Mouse (Mus musculus) kidney, adult 8-10 months (tissue): Measurements from ENCODE around the gene Rbm42.

Experiments
- DNase-seq, 2 experiments: peaks; one replicate each; pipeline ENCODE4 v3.0.0; 2022

The Rbm42 gene

DNA sequence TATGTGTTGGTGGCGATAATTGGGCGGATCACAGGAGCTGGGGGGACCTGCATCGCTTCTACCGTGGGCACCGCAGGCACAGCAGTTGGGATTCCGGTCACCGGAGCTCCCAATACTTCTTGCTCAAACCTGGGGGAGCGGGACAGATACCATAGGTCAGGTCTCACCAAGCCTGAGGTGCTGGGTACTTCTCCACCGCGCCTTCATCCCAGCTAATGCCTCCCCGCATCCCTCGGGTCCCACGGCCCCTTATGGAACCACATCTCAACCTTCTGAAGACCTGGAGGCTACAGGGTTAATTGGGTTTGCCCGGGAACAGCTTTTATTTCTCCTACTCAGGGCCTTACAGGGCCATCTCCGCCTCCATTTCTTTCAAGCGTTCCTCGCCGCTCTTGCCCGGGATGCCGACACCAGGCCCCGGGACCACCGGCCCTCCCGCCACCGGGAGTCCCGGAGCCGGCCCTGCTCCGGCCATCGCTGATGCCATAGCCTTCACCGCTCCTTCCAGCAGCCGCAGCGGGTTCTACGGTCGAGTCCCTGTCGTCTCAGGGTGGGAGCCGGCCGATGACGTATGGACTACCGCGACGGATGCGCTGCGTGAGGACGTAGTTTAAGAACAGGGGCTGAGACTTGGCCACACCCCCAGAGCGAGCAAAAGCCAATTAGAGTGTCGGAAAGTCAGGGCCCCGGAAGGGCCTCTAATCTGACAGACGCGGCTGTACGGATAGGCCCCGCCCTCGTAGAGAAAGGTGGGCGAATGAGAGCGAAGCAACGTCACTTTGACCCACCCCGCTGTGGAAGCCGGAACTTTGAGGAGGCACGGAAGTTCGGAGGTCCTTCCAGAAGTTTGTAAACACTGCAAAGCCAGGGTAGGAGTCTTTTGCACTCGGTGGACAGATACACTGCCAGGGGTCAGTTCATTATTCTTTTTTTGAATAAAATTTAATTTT, at the start of gene Rbm42:
Gene Rbm42 (minus strand): TSS at position 727 of the 950 bp plus-strand sequence.
- DNase-seq: peak; percentile 99

- DNase-seq: no peak
Observed at GRCm38 (mm10) chr7:30698589-30698988, 48.5 kb upstream of the Rbm42 start, which contains the start of gene 2200002J24Rik. Gene 2200002J24Rik, plus strand, starts transcription at chr7:30698926.

DNA sequence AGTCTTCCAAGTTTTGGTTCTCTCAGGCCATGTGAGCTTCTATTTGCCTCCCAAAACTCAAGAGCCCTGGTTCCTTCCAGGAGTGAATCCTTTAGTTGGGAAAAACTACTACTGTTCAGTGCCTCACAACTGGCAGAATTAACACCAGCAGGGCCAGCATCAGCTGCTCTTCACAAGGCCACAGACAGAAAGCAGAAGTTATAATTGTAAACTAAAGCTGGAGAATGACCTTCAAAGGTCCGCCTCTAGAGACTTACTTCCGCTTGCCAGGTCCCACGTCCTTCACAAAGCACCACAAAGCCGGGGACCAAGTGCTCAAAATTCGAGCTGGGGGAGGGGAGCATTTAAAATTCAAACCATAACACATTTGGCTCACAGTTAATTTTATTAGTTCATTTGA, 48.0 kb upstream of the Rbm42 start:
- DNase-seq: no peak

- no peak for DNase-seq
Observed at GRCm38 (mm10) chr7:30688325-30688724, 38.2 kb upstream of the Rbm42 start.

GRCm38 (mm10) chr7:30683425-30683824, 33.3 kb upstream of the Rbm42 start:
- DNase-seq: no peak

DNA sequence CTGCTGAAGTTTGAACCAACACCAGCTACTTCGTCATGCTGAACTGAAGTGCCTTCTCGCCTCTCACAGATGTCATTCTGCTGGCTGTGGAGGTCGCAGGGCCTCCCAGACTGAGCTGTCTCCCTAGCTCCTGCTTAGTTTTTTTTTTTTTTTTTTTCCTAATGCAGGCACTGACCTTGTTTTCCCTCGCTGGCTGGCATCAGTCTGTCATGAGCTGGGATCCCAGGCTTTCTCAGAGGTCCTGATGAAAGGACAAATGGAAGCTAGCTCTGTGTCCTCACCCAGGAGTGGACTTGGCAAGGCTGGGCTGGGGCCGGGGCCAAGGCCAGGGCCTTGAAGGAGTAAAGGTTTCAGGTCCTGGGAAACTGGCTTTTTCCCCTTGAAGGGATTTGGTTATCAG, 31.8 kb upstream of the Rbm42 start:
- no peak for DNase-seq

DNA sequence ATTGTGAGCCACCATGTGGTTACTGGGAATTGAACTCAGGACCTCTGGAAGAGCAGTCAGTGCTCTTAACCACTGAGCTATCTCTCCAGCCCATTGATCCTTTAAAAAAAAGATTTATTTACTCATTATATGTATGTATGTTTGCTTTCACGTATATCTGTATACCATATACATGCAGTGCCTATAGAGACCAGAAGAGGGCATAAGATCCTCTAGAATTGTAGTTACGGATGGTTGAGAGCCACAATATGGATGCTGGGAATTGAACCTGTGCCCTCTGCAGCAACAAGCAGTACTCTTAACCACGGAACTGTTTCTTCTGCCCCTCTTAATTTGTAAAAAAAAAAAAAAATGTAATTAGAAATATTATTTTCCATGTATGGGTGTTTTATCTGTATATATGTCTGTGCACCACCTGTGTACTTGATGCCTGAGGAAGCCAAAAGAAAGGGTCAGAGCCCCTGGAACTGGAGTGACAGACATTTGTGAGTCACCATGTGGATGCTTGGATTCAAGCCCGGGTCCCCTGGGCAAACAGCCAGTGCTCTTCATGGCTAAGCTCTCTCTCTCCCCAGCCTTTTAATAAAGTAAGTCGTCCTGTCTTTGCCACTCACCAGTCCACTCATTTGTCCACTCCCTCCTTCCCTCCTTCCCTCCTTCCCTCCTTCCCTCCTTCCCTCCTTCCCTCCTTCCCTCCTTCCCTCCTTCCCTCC, 28.3 kb upstream of the Rbm42 start:
- no peak for DNase-seq

- DNase-seq: no peak
Observed at GRCm38 (mm10) chr7:30671480-30671879, 21.4 kb upstream of the Rbm42 start, which contains the start of gene Pmis2. Gene Pmis2, minus strand, starts transcription at chr7:30671605.

DNA sequence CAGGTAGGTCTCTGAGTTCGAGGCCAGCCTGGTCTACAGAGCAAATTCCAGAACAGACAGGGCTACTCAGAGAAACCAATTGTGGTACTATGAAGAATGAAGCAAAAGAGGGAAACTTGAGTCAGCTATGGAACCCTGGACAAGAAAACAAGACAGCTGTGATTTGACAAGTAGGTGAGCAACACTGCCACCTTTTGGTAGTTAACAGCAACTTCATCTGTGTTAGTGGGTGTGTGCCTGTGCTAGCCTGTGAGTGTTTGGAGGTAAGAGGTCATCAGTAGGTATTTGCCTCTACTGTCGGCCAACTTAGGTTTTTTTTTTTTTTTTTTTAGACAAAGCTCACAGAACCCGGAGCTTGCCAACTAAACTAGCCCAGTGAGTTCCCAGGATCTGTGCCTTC, 19.1 kb upstream of the Rbm42 start:
- peak in 1 of 2 experiments; percentile 8 for DNase-seq

DNA sequence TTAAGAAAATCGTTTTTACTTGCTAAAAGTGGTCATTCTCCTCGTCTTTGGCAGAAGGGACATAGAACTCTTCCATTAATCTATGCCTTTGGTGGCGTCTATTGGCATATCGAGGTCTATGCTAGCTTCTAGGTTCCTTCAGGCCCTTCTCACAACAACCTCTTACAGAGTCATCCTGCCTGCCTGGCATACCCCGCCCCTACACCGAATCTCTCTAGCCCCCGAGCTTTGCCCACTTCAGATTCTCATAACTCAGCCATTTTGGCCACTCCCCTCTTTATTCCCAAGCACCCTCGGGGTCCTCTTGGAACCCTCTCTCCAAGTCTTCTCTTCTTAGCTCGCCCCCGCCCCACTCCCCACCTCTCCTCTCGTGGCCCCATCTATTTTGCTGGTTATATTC, 15.2 kb upstream of the Rbm42 start:
- peak in 1 of 2 experiments; percentile 3 for DNase-seq

DNA sequence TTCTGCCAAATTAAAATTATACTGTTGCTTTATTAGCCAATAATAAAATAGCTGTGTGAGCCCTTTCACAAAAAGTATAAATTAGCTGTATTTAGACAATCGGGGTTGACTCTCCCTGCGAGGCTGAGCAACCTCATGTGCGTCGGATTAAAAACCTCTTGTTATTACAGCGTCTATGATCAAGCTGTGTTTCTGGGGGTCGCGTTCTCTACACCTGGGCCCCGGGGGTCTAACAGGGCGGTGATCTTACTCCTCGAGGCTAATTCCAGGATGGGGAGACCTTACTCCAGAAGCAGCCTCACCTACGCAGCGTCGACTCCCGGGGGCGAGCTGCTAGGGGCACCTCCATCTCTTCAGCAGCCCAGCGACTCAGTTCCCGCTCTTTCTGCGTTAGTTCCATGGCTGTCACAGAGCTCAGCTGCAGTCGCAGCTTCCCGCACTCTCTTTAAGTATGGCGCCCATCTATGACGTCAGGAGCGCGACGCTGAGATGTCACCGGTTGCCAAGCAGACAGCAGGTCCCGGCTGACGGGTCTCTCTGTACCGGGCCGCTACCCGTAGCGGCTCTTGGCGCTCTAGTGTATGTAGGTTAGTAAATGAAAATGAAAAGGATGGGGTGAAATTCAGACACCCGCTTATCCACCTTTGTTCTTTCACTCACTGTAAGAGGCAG, 14.5 kb upstream of the Rbm42 start, which contains the start of gene Haus5:
Gene Haus5 (minus strand): TSS at position 466 of the 672 bp plus-strand sequence.
- DNase-seq: peak; percentile 82 to 90

- no peak for DNase-seq
Observed at GRCm38 (mm10) chr7:30639083-30639482, 11.0 kb downstream of the Rbm42 start.

GRCm38 (mm10) chr7:30636395-30636794, 13.7 kb downstream of the Rbm42 start:
- DNase-seq: no peak

DNA sequence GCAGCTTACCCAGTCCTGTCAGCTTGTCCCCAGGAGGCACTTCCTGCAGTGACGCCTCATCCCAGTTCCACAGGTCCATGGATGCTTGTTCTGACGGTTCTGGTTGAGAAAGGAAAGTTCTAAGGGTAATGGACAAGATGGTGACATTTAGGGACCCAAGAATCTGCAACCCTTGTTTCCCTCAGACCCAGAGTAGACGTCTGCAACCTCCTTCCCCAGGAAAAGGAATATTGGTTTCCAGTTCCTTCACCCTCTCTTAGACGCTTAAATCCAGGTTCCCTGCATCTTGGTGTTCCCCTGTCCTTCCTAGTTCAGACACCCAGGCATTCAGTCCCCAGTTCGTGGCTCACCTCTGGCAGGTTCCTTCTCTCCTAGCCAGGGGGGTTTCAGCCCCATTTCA, 14.4 kb downstream of the Rbm42 start, which contains the start of gene Etv2:
Gene Etv2 (minus strand): TSS at position 101 of the 400 bp plus-strand sequence.
- DNase-seq: no peak

- peak in 1 of 2 experiments; percentile 45 for DNase-seq
Observed at GRCm38 (mm10) chr7:30634621-30635020, 15.5 kb downstream of the Rbm42 start.

- no peak for DNase-seq
Observed at GRCm38 (mm10) chr7:30633762-30634412, 16.2 kb downstream of the Rbm42 start.

GRCm38 (mm10) chr7:30629013-30629412, 21.1 kb downstream of the Rbm42 start:
- no peak for DNase-seq

DNA sequence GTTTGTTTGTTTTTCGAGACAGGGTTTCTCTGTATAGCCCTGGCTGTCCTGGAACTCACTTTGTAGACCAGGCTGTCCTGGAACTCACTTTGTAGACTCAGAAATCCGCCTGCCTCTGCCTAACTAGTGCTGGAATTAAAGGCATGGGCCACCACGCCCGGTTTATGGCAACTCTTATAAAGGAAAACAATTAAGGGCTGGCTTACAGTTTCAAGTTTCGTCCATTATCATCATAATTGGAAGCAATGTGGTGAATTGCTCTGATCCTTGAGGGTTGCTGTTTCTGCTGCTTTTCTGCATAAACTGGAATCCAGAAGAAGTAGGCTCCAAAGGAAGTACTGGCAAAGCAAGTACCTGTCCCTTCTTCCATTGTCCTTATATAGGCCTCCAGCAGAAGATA, 23.5 kb downstream of the Rbm42 start:
- no peak for DNase-seq

DNA sequence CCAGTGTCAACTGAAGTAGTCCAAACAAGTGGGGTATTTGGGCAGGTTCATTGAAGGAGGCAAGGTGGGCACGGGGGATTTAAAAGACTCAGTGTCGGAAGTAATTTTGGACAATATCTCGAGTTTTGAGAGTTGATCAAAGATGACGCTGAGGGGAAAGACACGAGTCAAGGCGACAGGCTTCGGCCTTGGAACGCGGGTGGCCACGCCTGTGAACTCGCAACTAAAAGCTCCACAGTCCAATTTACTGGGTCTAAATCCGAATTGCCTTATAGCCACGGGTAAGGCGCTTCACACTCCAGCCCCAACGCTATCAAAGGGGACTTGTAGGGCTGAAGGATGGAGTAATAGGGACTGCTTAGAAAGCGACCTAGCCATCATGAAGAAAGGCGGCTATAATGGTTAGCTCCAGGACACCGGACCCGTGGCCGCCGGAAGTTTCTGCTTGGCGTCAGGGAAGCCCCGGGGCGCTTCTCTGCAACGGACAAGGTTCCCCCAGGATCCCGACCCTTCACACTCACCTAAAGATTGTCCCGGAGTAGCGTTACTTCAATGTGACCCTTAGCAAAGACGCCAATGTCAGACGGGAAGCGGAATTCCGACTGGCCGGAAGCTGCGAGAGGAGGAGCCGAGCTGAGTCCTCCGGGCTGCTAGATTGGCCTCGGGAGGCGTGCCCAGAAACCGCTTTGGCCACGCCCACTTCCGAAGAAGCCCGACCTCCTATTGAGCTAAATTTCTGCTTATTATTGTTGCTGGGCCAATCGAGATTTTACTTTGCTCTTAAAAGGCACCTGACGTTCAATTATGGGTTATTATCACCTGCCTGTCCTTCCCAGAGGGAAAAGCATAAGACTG, 24.4 kb downstream of the Rbm42 start, which contains the start of gene Cox6b1:
Gene Cox6b1 (minus strand): TSS at position 622 of the 855 bp plus-strand sequence.
- peak; percentile 89 to 90 for DNase-seq

DNA sequence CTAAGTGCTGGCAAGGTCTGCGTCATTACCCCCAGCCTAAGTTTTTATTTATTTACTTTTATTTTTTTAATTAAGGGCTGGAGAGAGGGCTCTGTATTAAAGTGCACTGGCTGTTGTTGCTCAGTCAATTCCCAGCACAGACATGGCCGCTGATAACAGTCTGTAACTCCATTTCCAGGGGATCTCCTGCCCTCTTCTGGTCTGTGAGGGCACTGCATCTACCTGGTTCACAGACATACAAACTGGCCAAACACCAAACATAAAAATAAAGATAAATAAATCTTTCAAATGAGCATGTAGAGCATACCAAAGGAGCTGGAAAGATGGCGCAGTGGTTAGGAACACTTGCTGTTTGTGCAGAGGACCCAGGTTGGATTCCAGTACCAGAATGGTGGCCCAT, 30.9 kb downstream of the Rbm42 start:
- peak in 1 of 2 experiments; percentile 48 for DNase-seq

GRCm38 (mm10) chr7:30618658-30619057, 31.5 kb downstream of the Rbm42 start:
- DNase-seq: no peak
